Mouse (Mus musculus) spleen, adult 2 months (tissue): ENCODE results near the gene Wdr13. TPM values are rescaled to one million over a fixed set of nuclear protein-coding genes. Genes with fewer than 3 reads are reported as not detected.

ENCODE experiments used
- DNase-seq, 2 experiments: peaks; one replicate each; pipeline versions ENCODE4 v3.0.0 to v3.0.0-alpha.2; 2012 to 2021; ENCODE audit warnings: low spot score in 2 of 2, low read depth in 1 of 2
- H3K27ac ChIP-seq: fragments of 200-500 bp; 2 replicates; pipeline ENCODE4 v1.5.1; 2012; ENCODE audit warnings: low read length, inconsistent platforms; ENCODE audit not compliant: insufficient read depth
- H3K27me3 ChIP-seq: fragments of 200-500 bp; 2 replicates; pipeline ENCODE4 v1.6.1; 2012; ENCODE audit warnings: mild to moderate bottlenecking, moderate library complexity, low read length, inconsistent platforms; ENCODE audit not compliant: control insufficient read depth, insufficient read depth
- H3K36me3 ChIP-seq: fragments of 200-500 bp; 2 replicates; pipeline ENCODE4 v1.6.1; 2012; ENCODE audit warnings: mild to moderate bottlenecking, low read length, inconsistent platforms; ENCODE audit not compliant: control insufficient read depth, insufficient read depth
- H3K4me1 ChIP-seq: fragments of 200-500 bp; 2 replicates; pipeline ENCODE4 v1.6.1; 2011; ENCODE audit warnings: inconsistent platforms; ENCODE audit not compliant: control insufficient read depth, insufficient read depth, insufficient read length
- H3K4me3 ChIP-seq: fragments of 200-500 bp; 2 replicates; pipeline ENCODE4 v1.5.1; 2011; ENCODE audit warnings: mild to moderate bottlenecking, inconsistent platforms; ENCODE audit not compliant: insufficient read depth, insufficient read length; ENCODE audit errors: extremely low read depth
- CTCF ChIP-seq: fragments of 200-500 bp; IDR thresholded peaks from 2 replicates; pipeline ENCODE4 v1.5.1; 2011; ENCODE audit warnings: mild to moderate bottlenecking, inconsistent platforms; ENCODE audit not compliant: insufficient read depth, insufficient read length, insufficient replicate concordance; ENCODE audit errors: extremely low read depth
- POLR2A ChIP-seq: fragments of 200-500 bp; IDR thresholded peaks from 2 replicates; pipeline ENCODE4 v1.6.1; 2011; ENCODE audit warnings: low read depth, low read length, inconsistent platforms
- WGBS: fragments of 180-500 bp; shearing (Covaris S2); methylation state at CpG from one replicate; pipeline ENCODE4 v1.1.7; 2018; 5-methylcytosine and 5-hydroxymethylcytosine counted together
- polyA plus RNA-seq: library from polyadenylated mRNA; depleted of rRNA; stranded (reverse); fragments of >200 nt; gene quantifications from 2 replicates; pipeline ENCODE4 v1.2.3, GENCODE M21; 2012; rRNA removed

Wdr13 gene
- polyA plus RNA-seq, result 64.1 and 85.8 TPM in 2 replicates

DNA sequence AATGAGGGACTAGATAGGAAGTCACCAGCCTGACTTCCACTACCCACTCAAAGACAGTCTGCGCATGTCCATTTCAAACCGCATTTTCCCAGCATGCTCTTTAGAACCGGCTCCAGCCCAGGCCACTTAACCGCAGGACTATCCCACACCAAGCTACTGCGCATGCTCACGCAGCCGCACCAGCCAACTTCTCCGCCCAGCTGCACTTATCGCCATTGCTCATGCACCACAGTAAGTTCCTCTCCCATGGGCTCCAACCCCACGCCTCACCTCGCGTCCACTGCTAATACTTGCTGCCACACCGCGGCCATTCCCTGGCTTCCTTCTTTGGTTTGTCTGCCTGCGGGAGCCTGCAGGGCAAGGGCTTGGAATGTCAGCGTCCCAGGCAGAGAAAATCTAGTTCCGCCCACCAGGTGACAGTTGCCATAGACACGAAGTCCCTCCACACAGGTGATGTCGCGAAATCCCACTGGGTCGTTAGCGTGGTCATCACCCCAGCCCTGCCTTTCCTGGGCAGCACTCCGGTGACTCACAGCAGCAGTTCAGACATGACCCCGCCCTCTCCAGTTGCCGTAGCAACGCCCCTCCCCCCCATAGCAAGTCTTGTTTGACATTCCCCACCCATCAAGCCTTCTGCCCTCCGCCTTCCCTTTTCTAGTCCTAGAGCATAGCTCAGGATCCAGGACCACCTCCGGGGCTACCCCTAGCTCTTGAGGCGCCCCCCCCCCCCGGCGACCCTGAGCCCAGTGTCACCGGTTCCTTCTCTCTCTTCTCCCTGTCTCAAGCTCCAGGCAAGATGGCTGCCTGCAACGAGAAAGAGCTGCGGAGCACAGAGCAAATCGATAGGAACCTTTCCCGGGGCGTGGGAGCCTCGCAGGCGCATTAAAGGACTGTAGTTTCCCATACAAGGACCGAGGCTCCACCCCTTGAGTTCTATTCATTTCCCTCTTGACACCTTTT, at the start of gene Wdr13:
Gene Wdr13, minus strand, starts transcription at position 876 of the 960 bp plus-strand sequence.
- Histone ChIP-seq H3K27ac (peak within 1 kb of the TSS; percentile 98), H3K27me3 (no peaks in the 10 kb centered on the region), H3K36me3 (peaks cover 4% of the 10 kb centered on the region), H3K4me3 (peak within 1 kb of the TSS; percentile 87), H3K4me1 (peaks cover 4% of the 10 kb centered on the region; the same call in 1 of the 2 replicates)
- TF ChIP-seq POLR2A (peak; percentile 54), CTCF (no peak)
- 25% methylated on average over 38 of the region's 40 CpGs for WGBS
- peak; percentile 86 to 88 for DNase-seq

DNA sequence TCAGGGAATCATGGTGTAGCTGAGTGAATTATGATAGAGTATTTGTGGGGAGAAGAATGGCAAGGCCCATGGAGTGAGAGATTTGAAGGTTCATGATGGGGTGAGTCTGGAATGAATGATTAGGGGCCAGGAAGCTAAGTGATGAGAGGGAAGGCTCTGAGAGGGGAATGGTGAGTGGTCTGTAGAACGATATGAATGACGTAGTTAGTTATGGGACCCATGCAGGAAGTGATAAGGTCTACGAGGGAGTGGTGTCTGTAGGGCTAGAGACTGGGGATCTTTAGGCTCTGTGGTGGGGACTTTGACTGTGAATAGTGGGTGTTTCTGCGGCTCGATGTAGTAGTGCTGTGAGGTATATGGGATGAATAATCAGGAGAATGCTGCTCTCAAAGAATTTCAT, 47.0 kb upstream of the Wdr13 start:
- 81% methylated on average over 5 of the region's 5 CpGs for WGBS

DNA sequence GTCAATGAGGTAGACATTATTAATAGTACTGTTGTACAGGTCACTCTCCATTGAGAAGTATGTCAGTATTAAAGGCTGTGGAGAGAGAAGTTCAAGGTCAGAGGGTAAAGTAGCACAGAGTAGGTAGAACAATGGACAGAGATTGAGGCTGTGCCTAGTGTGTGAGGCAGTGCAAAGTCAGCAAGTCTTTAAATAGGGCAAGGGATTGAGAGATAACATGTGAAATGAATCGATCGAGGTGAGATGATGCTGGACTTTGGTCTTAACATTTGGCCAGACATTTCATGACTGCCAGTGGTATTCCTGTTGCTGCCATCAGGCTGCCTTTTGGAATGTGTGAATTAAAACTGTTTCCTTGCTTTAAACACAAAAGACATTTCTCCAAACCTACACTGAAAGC, 46.2 kb upstream of the Wdr13 start:
- Histone ChIP-seq H3K27me3 (no peaks in the 10 kb centered on the region), H3K27ac (no peak overlapping the region), H3K4me1 (0 out of 2 replicates have a peak, but pooled peaks cover 3% of the 10 kb centered on the region), H3K36me3 (no peaks in the 10 kb centered on the region), H3K4me3 (no peak overlapping the region)
- TF ChIP-seq CTCF, result no peak
- no peak for TF ChIP-seq POLR2A
- 94% methylated on average over 2 of the region's 2 CpGs for WGBS
- DNase-seq, result no peak

More for the DNA sequence above, 47.0 kb upstream of the Wdr13 start:
- no peak overlapping the region for H3K27ac ChIP-seq
- TF ChIP-seq CTCF, result no peak
- TF ChIP-seq POLR2A, result no peak
- no peaks in the 10 kb centered on the region for H3K27me3 ChIP-seq
- no peaks in the 10 kb centered on the region for H3K36me3 ChIP-seq
- H3K4me3 ChIP-seq, result no peak overlapping the region
- no peak for DNase-seq
- H3K4me1 ChIP-seq, result 0 out of 2 replicates have a peak, but pooled peaks cover 2% of the 10 kb centered on the region

DNA sequence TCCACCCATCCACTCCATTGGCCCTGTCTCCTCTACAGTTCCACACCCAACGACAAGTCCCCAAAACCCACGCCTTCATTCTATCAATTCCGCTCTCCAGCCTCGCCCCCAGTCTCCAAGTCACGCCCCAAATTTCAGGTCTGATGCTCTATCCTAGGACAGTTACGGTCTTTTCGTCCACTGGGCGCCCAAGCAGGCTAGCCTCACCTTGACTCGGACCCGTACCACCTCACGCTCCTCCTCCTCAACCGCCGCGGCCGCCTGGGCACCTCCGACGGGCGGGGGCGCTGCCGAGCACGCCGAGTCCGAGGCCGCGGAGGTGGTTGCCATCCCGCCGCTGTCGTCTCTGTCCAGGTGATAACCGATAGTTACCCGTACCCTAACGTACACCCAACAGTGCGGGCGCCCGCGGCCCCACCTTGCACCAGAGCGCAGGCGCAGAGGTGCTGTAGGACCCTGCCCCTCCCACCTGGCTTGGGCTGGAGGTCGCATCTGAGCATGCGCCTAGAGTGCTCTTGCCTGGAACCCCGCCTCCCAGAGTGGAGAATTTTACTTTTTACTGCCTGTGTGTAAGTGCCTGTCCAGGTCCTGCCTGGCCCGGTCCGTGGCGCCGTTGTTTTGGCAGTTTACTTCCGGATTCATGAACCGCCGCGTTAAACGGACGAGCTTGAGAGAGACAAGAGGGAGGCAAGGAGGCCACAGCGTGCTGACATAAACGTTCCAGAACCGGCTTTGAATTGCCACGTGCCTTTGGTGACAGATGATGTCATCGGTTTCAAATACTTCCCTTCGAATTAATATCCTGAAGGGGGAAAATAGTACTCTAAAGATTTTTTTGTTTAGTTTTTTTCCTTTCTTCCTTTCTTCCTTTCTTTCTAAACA, 43.1 kb upstream of the Wdr13 start, which contains the start of gene Tbc1d25:
Gene Tbc1d25, minus strand, starts transcription at position 678 of the 882 bp plus-strand sequence.
- TF ChIP-seq CTCF, result no peak
- peak; percentile 81 to 83 for DNase-seq
- peak within 1 kb of the TSS; percentile 80 for H3K4me3 ChIP-seq
- peak within 1 kb of the TSS; percentile 72 for H3K27ac ChIP-seq
- no peaks in the 10 kb centered on the region; the same call in 1 of the 2 replicates for H3K36me3 ChIP-seq
- no peaks in the 10 kb centered on the region for H3K27me3 ChIP-seq
- 22% methylated on average over 56 of the region's 56 CpGs for WGBS
- H3K4me1 ChIP-seq, result 0 out of 2 replicates have a peak, but pooled peaks cover 3% of the 10 kb centered on the region

DNA sequence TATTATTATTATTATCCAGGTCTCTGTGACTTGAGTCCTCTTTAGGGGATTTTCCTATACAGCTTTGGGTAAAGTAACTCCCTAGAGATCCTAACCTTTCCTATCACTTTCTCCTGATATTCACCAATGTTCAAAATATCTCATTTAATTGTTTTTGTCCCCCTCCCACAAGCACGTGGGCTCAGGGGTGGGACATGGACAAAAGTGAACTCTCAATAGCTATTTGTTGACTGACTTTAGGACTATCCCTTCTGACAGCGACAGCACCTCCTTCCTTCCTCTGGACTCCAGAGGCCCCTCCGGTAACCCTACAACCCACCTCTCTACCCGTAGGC, 42.4 kb upstream of the Wdr13 start:
- no peaks in the 10 kb centered on the region; the same call in 1 of the 2 replicates for H3K36me3 ChIP-seq
- peak overlapping the region; percentile 72; the same call in 1 of the 2 replicates for H3K27ac ChIP-seq
- WGBS, result 15% methylated on average over 4 of the region's 4 CpGs

DNA sequence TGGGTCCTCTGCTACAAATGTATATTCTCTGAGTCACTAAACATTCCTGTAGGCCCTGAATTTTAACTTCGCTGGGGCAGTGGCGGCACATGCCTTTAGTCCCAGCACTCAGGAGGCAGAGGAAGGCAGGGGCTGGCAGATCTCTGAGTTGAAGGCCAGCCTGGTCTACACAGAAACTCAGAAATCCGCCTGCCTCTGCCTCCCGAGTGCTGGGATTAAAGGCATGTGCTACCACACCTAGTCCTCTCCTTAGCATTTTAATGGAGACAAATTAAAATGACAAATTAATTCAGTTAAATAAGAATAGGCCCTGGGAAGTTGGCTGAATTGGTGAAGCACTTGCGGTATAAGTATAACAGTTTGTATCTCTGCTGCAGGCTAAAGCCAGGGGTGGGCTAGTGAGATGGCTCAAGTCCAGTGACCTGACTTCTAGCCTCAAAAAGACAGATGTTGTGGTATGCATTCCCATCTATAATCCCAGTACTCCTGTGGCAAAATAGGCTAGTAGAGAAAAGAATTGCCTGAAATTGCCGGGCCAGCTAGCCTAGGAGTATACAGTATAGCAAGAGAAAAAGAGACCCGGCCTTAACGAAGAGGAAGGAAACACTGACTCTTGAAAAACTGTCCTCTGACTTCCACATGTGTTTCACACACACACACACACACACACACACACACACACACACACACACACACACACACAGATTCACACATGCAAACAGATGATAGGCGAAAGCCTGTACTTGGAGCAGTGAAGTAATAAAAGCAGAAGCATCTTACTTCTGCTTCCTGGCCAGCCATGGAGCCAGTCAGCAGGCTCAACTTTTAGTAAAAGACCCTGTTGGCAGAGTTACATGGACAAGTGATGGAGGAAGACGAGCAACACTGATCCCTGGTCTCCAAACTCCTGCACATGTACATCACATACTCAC, 35.3 kb upstream of the Wdr13 start:
- WGBS, result 67% methylated on average over 10 of the region's 10 CpGs
- Histone ChIP-seq H3K27me3 (no peaks in the 10 kb centered on the region), H3K27ac (peak overlapping the region; percentile 57; the same call in 1 of the 2 replicates), H3K4me3 (no peak overlapping the region), H3K4me1 (no peaks in the 10 kb centered on the region), H3K36me3 (no peaks in the 10 kb centered on the region; the same call in 1 of the 2 replicates)
- peak; percentile 5 to 6 for DNase-seq
- TF ChIP-seq POLR2A (no peak), CTCF (no peak)

More for the DNA sequence above, 42.4 kb upstream of the Wdr13 start:
- H3K27me3 ChIP-seq, result no peaks in the 10 kb centered on the region
- peak overlapping the region; percentile 80; the same call in 1 of the 2 replicates for H3K4me3 ChIP-seq
- DNase-seq, result no peak
- H3K4me1 ChIP-seq, result 0 out of 2 replicates have a peak, but pooled peaks cover 3% of the 10 kb centered on the region
- TF ChIP-seq CTCF (no peak), POLR2A (no peak)
